Mouse (Mus musculus): ENCODE data around the gene Crybb3. TPM values are rescaled to one million over a fixed set of nuclear protein-coding genes. Genes with fewer than 3 reads are reported as not detected.
A peak's percentile ranks its signal among the peaks of the same experiment; 100 is the strongest.
"Not testable (repeated sequence)": the region's sequence is repeated elsewhere in the genome, so short reads cannot be mapped to it uniquely, and the experiment has no call there.

Gene Crybb3
- polyA plus RNA-seq, 1 experiment from 2014 or later, result 0.71 TPM

DNA sequence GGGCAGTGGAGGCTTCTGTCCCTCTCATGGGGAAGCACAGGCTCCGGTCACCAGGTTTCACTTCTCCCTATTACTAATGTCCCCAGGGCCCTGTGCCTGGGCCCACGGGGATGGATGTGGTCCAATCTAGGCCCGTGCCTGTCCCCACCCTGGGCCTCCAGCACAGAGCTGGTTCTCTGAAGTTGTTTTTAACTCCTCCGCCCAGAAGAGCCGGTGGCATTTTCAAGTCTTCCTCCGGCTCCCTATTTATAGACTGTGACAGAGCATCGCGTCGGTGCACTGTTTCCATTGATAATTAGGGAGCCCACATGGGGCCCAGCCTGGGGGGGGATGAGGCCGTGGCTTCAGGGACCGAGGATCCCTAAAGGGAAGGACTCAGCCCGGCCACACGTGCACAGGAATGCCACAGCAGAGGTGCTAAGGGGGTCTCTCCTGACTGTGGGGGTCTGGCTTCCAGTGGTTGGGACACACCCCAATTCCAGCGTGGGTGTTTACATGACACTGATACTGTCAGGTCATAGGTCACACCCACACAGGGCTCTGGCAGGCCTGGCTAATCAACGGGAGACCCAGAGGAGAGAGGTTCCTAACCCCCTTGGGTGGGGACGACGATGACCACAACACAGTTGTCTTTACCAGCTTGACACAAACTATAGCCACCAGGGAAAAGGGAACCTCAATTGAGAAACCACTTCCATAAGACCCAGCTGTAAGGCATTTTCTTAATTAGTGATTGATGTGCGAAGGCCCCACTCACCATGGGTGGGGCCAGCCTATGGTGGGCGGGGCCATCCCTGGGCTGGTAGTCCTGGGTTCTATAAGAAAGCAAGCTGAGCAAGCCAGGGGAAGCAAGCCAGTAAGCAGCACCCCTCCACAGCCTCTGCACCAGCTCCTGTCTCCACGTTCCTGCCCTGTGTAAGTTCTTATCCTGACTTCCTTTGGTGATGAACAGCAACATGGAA lies 33.2 kb upstream of the Crybb3 start:
- DNase-seq (ENCODE audit: low spot score) (no peak), ATAC-seq (replicated peaks; ENCODE audit: low FRiP score, low read depth) (no peak)
- peaks cover 30% of the 10 kb centered on the region for H3K4me1 ChIP-seq (replicated peaks; ENCODE audit: insufficient read depth, low read length)
- H3K4me2 ChIP-seq (ENCODE audit: low read length), result no peak overlapping the region
- 31% methylated on average over 20 of the region's 20 CpGs for WGBS
- H3K27me3 ChIP-seq (ENCODE audit: insufficient read depth, low read length), result no peaks in the 10 kb centered on the region
- H3K27ac ChIP-seq, result peak overlapping the region; percentile 31; the same call in 1 of the 2 replicates
- H3K4me3 ChIP-seq (replicated peaks; ENCODE audit: low read depth, low read length), result no peak overlapping the region
- no peak for TF ChIP-seq CTCF (IDR thresholded peaks at IDR 0.05; ENCODE audit: low read depth)
- no peaks in the 10 kb centered on the region for H3K36me3 ChIP-seq (ENCODE audit: insufficient read depth, low read length)
- H3K9ac ChIP-seq (ENCODE audit: low read depth, low read length), result 0 out of 2 replicates have a peak overlapping the region, but pooled peaks have one; percentile 23
- no peaks in the 10 kb centered on the region for H3K9me3 ChIP-seq (replicated peaks; ENCODE audit: low read length)

GRCm38 (mm10) chr5:113113120-113113519 lies 31.7 kb upstream of the Crybb3 start:
- 0 out of 2 replicates have a peak overlapping the region, but pooled peaks have one; percentile 8 for H3K27ac ChIP-seq
- H3K4me1 ChIP-seq (replicated peaks; ENCODE audit: insufficient read depth, low read length), result peaks cover 26% of the 10 kb centered on the region

DNA sequence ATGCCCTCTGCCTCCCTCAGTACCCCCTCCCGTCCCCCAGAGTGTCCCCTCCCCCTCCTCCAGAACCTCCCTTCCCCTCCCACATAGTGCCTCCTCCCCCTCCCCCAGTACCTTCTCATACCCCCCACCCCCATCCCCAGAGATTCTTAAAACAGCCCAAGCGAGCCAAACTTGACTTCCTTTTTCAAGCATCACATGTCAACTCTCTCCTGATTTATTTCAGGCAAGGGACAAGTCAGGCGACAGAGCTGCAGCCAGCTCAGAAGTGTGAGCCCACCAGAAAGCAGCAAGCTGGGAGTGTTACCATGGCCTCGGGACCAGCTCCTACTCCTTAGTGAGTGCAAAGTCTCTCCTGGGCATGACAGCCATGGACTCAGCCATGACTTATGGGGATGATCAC lies 30.0 kb upstream of the Crybb3 start:
- Histone ChIP-seq H3K9ac (ENCODE audit: low read depth, low read length) (no peak overlapping the region), H3K4me1 (replicated peaks; ENCODE audit: insufficient read depth, low read length) (peaks cover 26% of the 10 kb centered on the region), H3K9me3 (replicated peaks; ENCODE audit: low read length) (no peaks in the 10 kb centered on the region), H3K4me2 (ENCODE audit: low read length) (no peak overlapping the region), H3K27ac (no peak overlapping the region), H3K36me3 (ENCODE audit: insufficient read depth, low read length) (no peaks in the 10 kb centered on the region), H3K4me3 (replicated peaks; ENCODE audit: low read depth, low read length) (no peak overlapping the region), H3K27me3 (ENCODE audit: insufficient read depth, low read length) (no peaks in the 10 kb centered on the region)
- 4% methylated on average over 4 of the region's 4 CpGs for WGBS
- ATAC-seq (replicated peaks; ENCODE audit: low FRiP score, low read depth) (no peak), DNase-seq (ENCODE audit: low spot score) (no peak)
- no peak for TF ChIP-seq CTCF (IDR thresholded peaks at IDR 0.05; ENCODE audit: low read depth)

More at GRCm38 (mm10) chr5:113113120-113113519, 31.7 kb upstream of the Crybb3 start:
- H3K36me3 ChIP-seq (ENCODE audit: insufficient read depth, low read length), result no peaks in the 10 kb centered on the region
- no peaks in the 10 kb centered on the region for H3K9me3 ChIP-seq (replicated peaks; ENCODE audit: low read length)
- 0 out of 2 replicates have a peak, but pooled peaks have one; percentile 8 for ATAC-seq (replicated peaks; ENCODE audit: low FRiP score, low read depth)
- no peak overlapping the region; the same call in 1 of the 2 replicates for H3K4me2 ChIP-seq (ENCODE audit: low read length)
- DNase-seq (ENCODE audit: low spot score), result peak; percentile 67
- 24% methylated on average over 5 of the region's 5 CpGs for WGBS
- H3K27me3 ChIP-seq (ENCODE audit: insufficient read depth, low read length), result no peaks in the 10 kb centered on the region
- no peak overlapping the region for H3K4me3 ChIP-seq (replicated peaks; ENCODE audit: low read depth, low read length)
- H3K9ac ChIP-seq (ENCODE audit: low read depth, low read length), result no peak overlapping the region
- no peak for TF ChIP-seq CTCF (IDR thresholded peaks at IDR 0.05; ENCODE audit: low read depth)

GRCm38 (mm10) chr5:113110929-113111328 lies 29.5 kb upstream of the Crybb3 start:
- Histone ChIP-seq H3K4me2 (ENCODE audit: low read length) (no peak overlapping the region), H3K4me1 (replicated peaks; ENCODE audit: insufficient read depth, low read length) (peaks cover 26% of the 10 kb centered on the region), H3K27me3 (ENCODE audit: insufficient read depth, low read length) (no peaks in the 10 kb centered on the region), H3K9me3 (replicated peaks; ENCODE audit: low read length) (no peaks in the 10 kb centered on the region), H3K9ac (ENCODE audit: low read depth, low read length) (no peak overlapping the region), H3K27ac (peak overlapping the region; percentile 31; the same call in 1 of the 2 replicates), H3K4me3 (replicated peaks; ENCODE audit: low read depth, low read length) (no peak overlapping the region), H3K36me3 (ENCODE audit: insufficient read depth, low read length) (no peaks in the 10 kb centered on the region)
- DNase-seq (ENCODE audit: low spot score) (no peak), ATAC-seq (replicated peaks; ENCODE audit: low FRiP score, low read depth) (no peak)
- TF ChIP-seq CTCF (IDR thresholded peaks at IDR 0.05; ENCODE audit: low read depth), result no peak
- WGBS, result 7% methylated on average over 1 of the region's 1 CpGs

- not testable (repeated sequence) for H3K27me3 ChIP-seq (ENCODE audit: insufficient read depth, low read length); H3K9me3 ChIP-seq (replicated peaks; ENCODE audit: low read length); DNase-seq (ENCODE audit: low spot score); H3K36me3 ChIP-seq (ENCODE audit: insufficient read depth, low read length); H3K27ac ChIP-seq; ATAC-seq (replicated peaks; ENCODE audit: low FRiP score, low read depth); H3K9ac ChIP-seq (ENCODE audit: low read depth, low read length); H3K4me2 ChIP-seq (ENCODE audit: low read length); H3K4me3 ChIP-seq (replicated peaks; ENCODE audit: low read depth, low read length)
- peak; percentile 71 for TF ChIP-seq CTCF (IDR thresholded peaks at IDR 0.05; ENCODE audit: low read depth)
- peaks cover 24% of the 10 kb centered on the region for H3K4me1 ChIP-seq (replicated peaks; ENCODE audit: insufficient read depth, low read length)
- WGBS, result 95% methylated on average over 2 of the region's 2 CpGs
Measured at GRCm38 (mm10) chr5:113109651-113110050, 28.3 kb upstream of the Crybb3 start.

- TF ChIP-seq CTCF (IDR thresholded peaks at IDR 0.05; ENCODE audit: low read depth), result no peak
- ATAC-seq (replicated peaks; ENCODE audit: low FRiP score, low read depth) (no peak), DNase-seq (ENCODE audit: low spot score) (no peak)
- no peaks in the 10 kb centered on the region for H3K9me3 ChIP-seq (replicated peaks; ENCODE audit: low read length)
- no peak overlapping the region for H3K27ac ChIP-seq
- no peak overlapping the region for H3K4me3 ChIP-seq (replicated peaks; ENCODE audit: low read depth, low read length)
- no peak overlapping the region for H3K4me2 ChIP-seq (ENCODE audit: low read length)
- no peaks in the 10 kb centered on the region for H3K36me3 ChIP-seq (ENCODE audit: insufficient read depth, low read length)
- H3K9ac ChIP-seq (ENCODE audit: low read depth, low read length), result no peak overlapping the region
- WGBS, result 72% methylated on average over 11 of the region's 11 CpGs
- H3K4me1 ChIP-seq (replicated peaks; ENCODE audit: insufficient read depth, low read length), result peaks cover 10% of the 10 kb centered on the region; the same call in 1 of the 2 replicates
- no peaks in the 10 kb centered on the region for H3K27me3 ChIP-seq (ENCODE audit: insufficient read depth, low read length)
Measured at GRCm38 (mm10) chr5:113108165-113108764, 26.9 kb upstream of the Crybb3 start.

All from kidney, postnatal 0 days (tissue).